Mouse (Mus musculus) spleen, postnatal 14 days (tissue): ENCODE results near the gene Actn4.
A peak's percentile ranks its signal among the peaks of the same experiment; 100 is the strongest.
"Not testable (repeated sequence)": the region's sequence is repeated elsewhere in the genome, so short reads cannot be mapped to it uniquely, and the experiment has no call there.

ENCODE experiments used
- DNase-seq, 2 experiments: peaks; one replicate each; pipeline ENCODE4 v3.0.0; 2021 to 2022; ENCODE audit warnings: low spot score in 2 of 2

Actn4 gene

DNA sequence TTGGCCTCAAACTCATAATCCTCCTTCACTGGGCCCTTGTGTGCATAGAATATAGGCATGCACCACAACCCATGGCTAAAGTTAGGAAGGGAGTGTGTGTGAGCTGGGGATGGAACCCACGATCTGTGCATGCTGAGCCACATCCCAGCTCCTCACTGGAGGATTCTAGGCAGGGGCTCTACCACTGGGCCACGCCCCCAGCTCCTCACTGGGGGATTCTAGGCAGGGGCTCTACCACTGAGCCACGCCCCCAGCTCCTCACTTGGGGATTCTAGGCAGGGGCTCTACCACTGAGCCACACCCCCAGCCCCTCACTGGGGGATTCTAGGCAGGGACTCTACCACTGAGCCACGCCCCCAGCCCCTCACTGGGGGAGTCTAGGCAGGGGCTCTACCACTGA, 78.4 kb downstream of the Actn4 start:
- DNase-seq, result not testable (repeated sequence)

GRCm38 (mm10) chr7:28883039-28883438, 79.1 kb downstream of the Actn4 start:
- no peak for DNase-seq

GRCm38 (mm10) chr7:28881199-28881598, 80.9 kb downstream of the Actn4 start, which contains the start of gene Capn12:
TSS of gene Capn12 (plus strand) at chr7:28881422.
- no peak for DNase-seq

GRCm38 (mm10) chr7:28880554-28880953, 81.6 kb downstream of the Actn4 start:
- DNase-seq, result no peak

GRCm38 (mm10) chr7:28879606-28880005, 82.5 kb downstream of the Actn4 start:
- no peak for DNase-seq

DNA sequence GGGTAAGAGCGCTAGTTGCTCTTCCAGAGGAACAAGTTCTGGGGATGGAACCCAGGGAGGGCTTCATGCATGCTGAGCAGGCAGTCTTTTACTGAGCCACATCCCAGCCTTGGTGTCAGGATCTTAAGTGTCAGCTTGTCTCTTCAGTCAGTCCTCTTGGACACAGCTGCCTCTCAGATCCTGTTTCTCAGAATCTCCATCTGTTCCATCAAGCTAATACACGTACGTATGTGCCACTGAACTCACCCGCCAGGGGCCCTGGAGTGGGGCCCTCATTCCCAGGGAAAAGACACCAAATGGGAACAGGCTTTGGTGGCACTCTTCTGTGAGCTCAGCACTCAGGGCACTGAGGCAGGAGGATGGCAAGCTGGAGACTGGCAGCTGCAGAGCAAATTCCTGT, 84.3 kb downstream of the Actn4 start:
- no peak for DNase-seq

DNA sequence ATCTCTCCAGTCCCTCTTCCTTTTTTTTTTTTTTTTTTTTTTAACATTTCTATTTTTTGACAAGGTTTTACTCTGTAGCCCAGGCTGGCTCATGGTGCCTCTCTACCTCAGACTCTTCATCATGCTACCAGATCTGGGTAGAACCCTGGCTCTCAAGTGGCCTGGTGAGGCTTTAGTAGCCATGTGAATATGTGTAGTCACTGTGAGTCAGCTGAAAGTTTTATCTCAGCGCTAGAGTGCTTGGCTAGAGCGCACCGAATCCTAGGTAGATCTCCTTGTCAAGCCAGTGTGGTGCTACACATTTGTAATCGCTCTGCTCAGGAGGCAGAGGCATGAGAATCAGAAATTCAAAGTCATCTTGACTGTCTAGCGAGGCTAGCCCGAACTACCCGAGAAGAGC, 85.0 kb downstream of the Actn4 start:
- DNase-seq, result no peak

- DNase-seq, result no peak
Measured at GRCm38 (mm10) chr7:28876099-28876498, 86.0 kb downstream of the Actn4 start.

DNA sequence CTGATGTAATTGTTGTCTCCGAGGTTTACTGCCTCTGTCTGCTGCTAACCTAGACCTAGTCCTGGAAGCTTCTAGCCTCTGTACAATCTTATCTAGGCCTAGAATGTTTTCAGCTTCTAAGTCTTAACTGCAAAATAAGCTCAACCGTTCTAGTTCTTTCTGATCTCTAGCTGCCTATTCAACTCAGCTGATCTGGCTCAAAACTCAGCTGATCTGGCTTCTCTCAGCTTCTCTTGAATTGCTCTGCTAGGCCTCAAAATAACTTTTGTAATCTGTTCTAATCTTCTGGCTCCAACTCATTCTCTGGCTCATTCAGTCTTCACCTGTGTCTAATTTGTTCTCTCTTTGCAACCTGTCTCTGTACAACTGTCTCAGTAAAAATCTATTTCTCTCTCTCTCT, 87.6 kb downstream of the Actn4 start:
- DNase-seq, result no peak

- no peak for DNase-seq
Measured at GRCm38 (mm10) chr7:28870901-28871664, 91.1 kb downstream of the Actn4 start.

- peak; percentile 45 to 71 for DNase-seq
Measured at GRCm38 (mm10) chr7:28867508-28868340, 94.4 kb downstream of the Actn4 start.

- DNase-seq, result no peak
Measured at GRCm38 (mm10) chr7:28866769-28867507, 95.2 kb downstream of the Actn4 start.

- peak; percentile 75 to 83 for DNase-seq
Measured at GRCm38 (mm10) chr7:28865481-28866300, 96.4 kb downstream of the Actn4 start.

GRCm38 (mm10) chr7:28864288-28864750, 97.8 kb downstream of the Actn4 start:
- DNase-seq, result no peak

GRCm38 (mm10) chr7:28863540-28863939, 98.6 kb downstream of the Actn4 start, which contains the start of gene Lgals7:
TSS of gene Lgals7 (plus strand) at chr7:28863853.
- DNase-seq, result no peak

DNA sequence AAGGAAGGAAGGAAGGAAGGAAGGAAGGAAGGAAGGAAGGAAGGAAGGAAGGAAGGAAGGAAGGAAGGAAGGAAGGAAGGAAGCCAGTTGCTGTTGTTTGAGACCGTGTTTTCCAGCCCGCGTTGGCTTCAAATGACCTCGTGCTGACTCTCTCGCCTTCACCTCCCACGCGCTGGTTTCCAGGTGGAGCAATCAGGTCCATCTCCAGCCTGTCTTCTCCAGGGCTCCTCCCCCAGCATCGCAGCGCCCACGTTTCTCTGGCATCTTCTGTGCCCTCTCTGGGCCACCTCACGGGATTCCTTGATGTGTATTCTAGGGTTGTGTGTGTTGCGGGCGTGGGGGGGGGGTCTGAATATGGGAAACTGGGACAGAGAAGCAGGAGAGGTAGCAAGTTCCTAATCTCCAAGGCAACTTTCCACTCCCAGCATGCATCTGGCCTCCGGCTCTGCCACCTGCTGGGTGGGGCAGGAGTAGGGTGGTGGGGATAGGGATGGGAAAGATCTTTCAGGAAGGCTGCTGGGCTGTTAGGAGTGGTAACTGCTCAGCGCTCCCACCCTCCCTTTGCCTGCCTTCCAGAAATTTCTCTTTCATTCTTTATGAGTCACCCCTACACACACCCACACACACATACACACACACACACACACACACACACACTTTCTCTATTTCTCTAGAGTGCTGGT, 99.2 kb downstream of the Actn4 start:
- DNase-seq, result no peak

GRCm38 (mm10) chr7:28860898-28861297, 101.2 kb downstream of the Actn4 start:
- no peak for DNase-seq

DNA sequence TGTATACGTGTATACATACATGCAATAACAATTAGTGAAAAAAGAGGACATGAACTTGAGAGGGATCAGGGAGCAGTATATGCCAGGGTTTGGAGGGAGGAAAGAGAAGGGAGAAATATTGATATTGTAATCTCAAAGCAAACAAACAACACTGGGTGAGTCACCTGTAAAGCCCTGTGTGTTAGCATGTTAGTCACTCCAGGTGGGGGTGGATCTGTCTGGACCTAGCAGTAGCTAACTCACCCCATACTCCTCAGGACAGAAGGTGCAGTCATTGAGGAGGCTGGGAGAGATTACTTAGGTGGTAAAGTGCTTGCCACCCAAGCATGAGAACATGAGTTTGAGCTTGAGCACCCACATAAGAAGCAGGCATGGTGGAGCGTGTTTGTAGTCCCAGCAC, 102.2 kb downstream of the Actn4 start:
- no peak for DNase-seq

GRCm38 (mm10) chr7:28850642-28851041, 111.5 kb downstream of the Actn4 start:
- no peak for DNase-seq

GRCm38 (mm10) chr7:28849700-28850236, 112.4 kb downstream of the Actn4 start:
- no peak for DNase-seq
